Mouse (Mus musculus): ENCODE measurements at regions not wholly inside any gene's neighbourhood (a gene's known extent, or its start where the extent isn't known, plus 50 kb on each side); places are given as distances from the start of the nearest gene placed in this dataset.

DNA sequence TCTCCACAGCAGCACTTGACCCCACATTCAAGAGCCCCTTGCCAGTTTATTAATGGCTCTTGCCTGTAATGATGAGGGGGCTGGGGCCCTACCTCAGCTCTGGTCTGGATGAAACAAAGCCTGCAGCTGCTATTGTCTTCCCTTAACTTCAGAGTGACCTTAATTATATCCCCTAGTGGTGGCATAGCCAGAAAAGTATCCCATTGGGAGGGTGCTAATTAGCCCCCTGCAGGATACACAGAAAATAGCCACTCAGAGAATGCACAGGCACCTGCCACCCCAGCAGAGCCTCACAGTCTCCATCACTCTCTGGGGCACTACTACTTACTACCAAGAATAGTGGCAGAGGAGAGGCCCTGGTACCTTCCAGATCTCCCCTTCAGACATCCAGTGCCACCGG lies 150.0 kb downstream of the Zfp706 start:
- peak; percentile 2 for DNase-seq (ENCODE audit: low spot score)

GRCm38 (mm10) chr15:36855550-36856131 lies 151.9 kb downstream of the Zfp706 start:
- no peak for DNase-seq (ENCODE audit: low spot score)

GRCm38 (mm10) chr15:36854900-36855321 lies 152.7 kb downstream of the Zfp706 start:
- DNase-seq (ENCODE audit: low spot score), result no peak

DNA sequence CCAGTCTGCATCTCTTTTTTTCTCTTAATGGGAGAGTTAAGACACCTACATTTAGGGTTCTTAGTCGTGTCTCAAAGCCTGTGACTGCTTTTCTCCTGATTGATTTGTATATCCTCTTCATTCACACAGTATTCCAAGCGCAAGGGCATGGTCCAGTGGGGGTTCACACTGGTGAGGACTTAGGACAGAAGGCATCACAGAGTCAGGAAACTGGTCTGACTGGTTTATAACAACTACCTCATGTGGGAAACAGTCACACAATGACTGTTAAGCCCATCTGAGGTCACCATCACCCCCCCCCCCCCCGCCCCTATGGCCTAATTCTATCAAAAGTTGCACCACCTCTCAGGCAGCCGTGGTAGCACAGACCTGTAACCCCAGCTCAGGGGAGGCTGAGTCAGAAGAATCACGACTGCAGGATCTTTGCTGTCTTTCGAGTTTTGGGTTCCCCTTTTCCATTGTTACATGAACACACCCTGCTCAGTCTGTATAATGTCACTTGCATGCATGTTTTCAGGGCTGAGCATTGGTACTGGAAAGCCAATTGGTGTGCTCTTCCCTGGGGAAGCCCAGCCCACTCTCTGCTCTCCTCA lies 155.2 kb downstream of the Zfp706 start:
- no peak for DNase-seq (ENCODE audit: low spot score)

DNA sequence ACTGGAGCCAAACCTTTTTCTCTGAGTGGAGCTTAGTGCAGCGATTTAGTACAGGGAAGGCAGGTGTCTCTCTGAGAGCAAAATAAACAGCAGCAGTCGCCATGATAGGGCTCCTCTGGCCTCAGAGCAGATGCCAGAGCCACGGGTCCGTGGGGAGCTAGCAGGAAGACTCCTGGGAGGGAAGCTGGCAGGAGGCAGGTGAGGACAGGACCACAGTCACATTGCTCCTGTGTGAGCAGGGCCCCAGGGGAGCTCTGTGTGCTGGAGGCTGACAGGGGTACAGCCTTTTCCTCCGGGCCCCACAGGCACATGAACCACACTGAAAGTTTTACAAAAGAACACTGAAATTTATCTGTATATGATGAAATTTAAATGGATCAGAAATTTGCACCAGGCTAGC lies 159.3 kb downstream of the Zfp706 start:
- DNase-seq (ENCODE audit: low spot score), result no peak

- DNase-seq (ENCODE audit: low spot score), result no peak
These were observed 160.8 kb downstream of the Zfp706 start for GRCm38 (mm10) chr15:36846806-36847205.
